Mouse (Mus musculus): ENCODE data around the gene Fcgbp.
"Not testable (repeated sequence)": the region's sequence is repeated elsewhere in the genome, so short reads cannot be mapped to it uniquely, and the experiment has no call there.

Fcgbp gene

DNA sequence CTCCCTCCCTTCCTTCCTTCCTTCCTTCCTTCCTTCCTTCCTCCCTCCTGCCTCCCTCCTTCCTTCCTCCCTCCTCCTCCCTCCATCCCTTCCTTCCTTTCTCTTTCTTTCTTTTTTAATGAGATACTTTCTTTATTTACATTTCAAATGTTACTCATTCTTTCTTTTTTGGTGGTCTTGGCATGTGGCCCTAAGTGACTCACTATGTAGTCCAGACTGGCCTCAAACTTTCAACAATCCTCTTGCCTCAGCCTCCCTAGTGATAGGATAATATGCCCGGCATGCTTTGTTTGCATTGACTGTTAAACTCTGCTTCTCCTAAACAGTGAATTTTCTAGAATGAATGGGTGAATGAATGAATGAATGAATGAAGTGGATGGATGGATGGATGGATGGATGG is 78.8 kb downstream of the Fcgbp start:
- no peak for DNase-seq (ENCODE audit: low spot score in 2 of 2)

DNA sequence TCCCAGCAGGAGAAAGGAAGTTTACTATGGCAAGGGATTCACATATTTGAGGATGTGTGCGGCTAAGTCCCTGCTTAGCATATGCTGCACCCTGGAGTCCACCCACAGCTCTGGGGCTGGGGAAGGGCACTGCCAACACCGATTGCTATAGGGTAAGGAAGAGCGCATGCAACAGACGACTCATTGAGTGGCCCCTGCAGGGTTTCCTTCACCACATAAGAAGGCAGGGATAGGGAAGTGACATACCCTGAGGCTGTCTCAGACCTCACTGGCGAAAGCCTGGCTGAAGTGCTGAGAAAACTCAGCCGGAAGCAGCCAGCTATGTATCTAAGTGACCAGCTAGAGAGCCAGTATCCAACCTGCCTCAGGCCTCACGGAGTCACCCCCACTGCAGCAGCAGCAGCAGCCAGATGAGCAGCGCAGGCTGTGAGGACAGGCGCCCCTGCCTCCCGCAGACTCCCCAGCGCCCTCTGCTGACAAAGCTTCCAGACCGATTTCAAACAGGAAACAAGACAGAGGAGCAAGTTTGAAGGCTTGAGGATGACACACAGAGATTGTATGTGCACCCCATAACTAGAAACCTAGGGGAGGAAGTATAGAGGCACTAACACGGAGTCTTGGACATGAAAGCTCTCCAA is 80.7 kb downstream of the Fcgbp start:
- no peak for DNase-seq (ENCODE audit: low spot score in 2 of 2)

- DNase-seq (ENCODE audit: low spot score in 2 of 2) = not testable (repeated sequence)
Measured at GRCm38 (mm10) chr7:28153595-28153994, 82.6 kb downstream of the Fcgbp start.

GRCm38 (mm10) chr7:28159292-28159691 is 88.3 kb downstream of the Fcgbp start:
- no peak for DNase-seq (ENCODE audit: low spot score in 2 of 2)

- no peak for DNase-seq (ENCODE audit: low spot score in 2 of 2)
Measured at GRCm38 (mm10) chr7:28159893-28160292, 88.9 kb downstream of the Fcgbp start.

DNA sequence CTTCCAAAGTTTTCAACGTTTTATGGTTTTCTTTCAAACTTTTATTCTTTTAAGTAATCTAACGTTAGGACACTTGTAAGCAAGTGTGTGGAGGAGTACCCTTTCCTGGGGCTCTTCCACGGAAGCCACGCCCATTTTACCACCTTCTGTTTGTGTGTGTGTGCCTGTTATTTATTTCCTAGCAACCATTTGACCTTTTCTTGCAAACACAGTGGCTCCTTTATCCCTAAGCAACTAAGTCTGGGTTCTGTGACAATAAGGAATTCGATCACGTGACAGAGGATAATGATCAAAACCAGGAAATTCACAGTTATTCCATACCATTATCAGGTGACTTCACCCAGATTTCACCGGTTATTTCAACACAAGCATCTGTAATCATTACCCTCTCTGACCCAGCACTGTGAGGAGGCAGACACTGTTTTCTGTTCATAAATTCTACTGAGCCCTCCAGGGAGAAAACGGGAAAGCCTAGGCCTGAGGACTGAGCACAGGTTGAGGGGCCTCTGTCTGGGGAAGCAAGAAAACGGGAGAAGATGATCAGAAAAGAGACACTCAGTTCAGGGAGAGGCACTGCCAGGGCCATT is 90.2 kb downstream of the Fcgbp start:
- no peak for DNase-seq (ENCODE audit: low spot score in 2 of 2)

DNA sequence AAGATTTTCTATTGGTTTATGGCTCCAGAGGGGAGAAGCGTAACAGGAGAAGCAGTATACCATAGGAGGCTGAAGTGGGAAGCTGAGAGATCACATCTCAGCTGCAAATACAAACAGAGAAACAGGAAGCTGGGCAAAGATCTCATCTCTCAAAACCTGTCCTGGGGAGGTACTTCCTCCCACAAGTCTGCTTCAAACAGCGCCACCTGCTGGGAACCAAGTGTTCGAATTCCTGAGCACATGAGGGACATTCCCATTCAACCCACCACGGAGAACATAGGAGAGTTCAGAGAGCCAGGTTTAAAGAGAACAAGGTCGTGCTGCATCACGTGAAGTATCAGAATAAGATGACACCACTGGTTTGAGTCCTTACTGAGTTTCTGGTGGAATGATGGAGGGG is 94.4 kb downstream of the Fcgbp start:
- DNase-seq (ENCODE audit: low spot score in 2 of 2) = no peak

DNA sequence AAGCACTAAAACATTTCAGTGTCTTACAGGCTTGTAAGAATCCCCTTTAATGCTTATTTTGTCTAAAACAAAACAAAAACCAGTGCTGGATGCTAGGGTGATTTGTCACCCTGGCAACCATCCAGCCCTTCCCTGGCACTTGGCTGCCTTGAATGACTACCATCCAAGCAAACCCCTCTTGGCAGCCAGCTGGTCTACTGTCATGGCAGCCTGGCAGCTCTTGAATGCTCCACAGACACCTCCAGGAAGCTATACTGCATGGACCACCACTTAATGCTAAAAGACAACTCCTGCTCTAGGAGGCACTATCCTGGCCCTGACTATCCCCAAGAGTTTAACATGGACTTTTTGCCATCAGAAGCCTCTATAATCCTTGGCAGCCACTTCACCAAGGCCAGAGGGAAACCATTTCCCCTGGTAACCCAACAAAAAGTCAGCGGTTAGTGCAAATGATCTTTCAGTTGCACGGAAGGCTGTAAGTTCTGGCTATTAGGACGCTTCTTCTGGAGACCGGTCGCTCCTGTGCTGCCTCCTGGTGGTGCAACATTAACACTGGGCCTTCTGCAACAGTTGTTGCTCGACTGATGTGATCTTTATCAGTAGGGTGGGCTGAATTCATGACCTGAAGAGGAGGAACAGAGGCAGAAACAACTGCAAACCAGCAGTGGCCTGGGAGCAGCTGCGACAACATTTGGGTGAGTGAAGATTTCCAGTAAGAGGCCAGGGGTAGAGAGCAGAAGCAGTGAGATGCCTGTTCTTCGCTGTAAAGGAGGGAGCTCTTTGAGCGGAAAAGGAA is 97.5 kb downstream of the Fcgbp start:
- DNase-seq (ENCODE audit: low spot score in 2 of 2) = peak; percentile 59 to 69

- DNase-seq (ENCODE audit: low spot score in 2 of 2) = peak; percentile 86 to 90
Measured at GRCm38 (mm10) chr7:28169489-28170422, 98.7 kb downstream of the Fcgbp start, which contains the start of gene Fbl. TSS of gene Fbl (plus strand) at chr7:28169710.

Measured in urinary bladder, postnatal 36 days (tissue).